Mouse (Mus musculus): ENCODE data around the gene Prr15l.

Prr15l gene

DNA sequence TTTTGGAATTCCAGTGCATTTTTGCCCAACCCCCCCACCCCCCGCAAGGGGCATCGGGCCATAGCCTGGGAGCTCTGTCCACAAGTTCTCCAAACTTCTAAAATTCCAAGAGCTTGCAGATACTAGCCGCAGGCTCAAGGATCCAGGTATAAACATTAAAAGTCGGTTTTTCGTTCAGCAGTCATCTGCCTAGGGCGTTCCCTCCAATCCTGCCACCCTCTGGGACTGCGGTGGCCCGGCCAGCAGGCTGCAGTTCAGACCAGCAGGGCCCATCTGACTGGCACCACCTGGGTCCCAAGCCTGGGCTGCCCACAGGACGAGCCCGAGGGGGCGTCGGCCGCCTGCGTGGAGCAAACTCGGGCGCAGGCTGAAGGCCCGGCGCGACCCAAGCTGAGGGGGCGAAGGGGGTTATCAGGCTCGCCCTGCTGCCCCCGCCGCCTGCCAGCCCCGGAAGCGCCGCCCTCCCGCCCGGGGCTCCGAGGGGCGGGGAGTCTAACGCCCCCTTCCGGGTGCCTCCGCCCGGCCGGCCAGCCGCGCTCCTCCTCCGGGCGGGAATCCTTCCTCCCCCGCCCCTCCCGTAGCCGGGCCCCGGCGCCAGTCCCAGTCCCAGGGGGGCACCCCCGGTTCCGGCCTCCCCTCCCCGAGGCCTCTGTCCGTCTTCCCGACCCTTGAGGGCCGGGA, 49.1 kb downstream of the Prr15l start:
- DNase-seq (ENCODE audit: low spot score in 2 of 2) = peak in 1 of 2 experiments; percentile 87

DNA sequence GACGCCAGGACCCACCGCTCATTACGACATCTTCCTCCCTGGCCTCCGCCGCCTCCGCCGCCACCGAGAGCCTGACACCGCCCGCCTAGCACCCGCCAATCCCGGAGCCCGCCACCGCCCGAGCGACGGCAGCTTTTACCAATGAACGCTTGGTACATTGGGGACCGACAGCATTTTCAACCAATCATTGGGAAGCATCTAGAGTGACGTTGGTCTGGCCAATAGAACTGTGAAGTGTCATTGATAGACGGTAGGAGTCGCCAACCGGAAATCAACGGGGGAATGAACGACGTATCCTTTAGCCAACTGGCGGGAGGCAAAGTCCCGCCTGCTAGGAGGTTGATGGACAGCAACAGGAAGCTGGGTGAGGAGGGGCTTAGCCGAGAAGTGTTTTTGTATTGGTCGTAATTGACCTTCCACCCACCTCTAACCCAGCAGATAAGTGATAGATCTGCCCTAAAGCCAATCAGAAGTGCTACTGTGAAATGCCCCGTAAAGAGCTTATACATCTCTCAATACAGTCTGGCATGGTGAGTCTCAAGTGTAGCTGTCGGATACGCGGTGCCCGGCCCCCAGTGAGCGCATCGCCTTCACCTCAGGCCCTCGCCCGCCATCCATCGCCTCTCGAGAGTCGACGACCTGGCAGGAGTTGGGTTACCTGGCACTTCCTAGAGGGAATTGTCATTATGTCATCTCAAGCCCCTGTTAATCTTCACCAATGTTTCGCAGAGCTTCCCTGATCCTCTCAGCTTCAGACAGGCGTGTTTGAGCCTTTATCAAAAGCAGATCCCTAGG, 49.9 kb downstream of the Prr15l start:
- DNase-seq (ENCODE audit: low spot score in 2 of 2) = peak; percentile 97 to 99

DNA sequence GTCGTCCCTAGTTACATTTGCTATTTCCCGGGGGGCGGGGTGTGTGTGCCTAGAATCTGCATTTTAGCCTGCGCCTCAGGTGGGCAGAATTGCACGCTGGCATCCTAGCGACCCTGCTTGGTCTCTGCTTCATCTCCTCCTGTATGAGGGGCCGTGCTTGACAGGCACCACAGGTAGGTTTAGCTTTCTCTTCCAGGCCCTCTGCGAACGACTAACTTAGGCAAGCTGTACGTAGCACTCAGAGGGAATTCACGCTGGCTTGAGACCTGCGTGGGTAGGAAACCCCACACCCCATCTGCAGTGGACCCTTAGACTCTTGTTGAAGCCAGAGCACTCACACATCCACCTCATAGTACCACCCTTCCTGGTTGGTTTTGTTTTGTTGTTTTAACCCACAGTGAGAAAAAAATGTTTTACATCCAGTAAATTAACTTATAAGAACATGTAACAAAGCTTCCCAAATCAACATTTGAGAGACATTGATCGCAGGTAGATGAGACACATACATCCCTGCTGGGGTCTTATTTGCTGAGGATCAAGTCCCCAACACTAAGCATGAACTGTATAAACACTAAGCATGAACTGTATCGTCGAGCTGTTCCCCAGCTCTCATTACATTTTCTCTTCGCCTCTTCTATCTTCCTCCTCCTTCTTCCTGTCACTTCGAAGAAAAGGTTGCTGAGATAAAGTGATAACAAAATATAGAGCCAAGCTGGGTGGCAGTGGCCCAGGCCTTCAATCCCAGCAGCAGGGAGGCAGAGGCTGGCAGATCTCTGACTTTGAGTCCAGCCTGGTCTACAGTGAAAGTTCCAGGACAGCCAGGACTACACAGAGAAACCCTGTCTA, 50.7 kb downstream of the Prr15l start:
- no peak for DNase-seq (ENCODE audit: low spot score in 2 of 2)

DNA sequence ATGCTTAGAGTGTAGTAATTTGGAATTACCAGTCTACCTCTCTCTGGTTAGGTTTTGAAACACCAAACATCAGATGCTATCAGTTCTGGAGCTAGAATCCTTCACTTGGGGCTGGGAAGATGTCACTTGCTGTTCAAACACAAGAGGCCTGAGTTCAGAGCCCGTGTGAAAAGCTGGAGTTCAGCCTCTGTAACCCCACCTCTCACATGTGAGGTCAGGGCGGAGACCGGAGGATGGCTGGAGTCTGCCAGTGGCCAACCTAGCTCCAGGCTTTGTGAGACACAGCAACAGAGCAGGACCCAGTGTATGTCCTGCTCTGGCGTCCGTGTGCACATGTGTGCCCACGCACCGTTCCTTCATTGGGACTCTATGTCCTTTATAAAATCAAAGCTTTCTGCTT, 51.4 kb downstream of the Prr15l start:
- DNase-seq (ENCODE audit: low spot score in 2 of 2) = no peak

DNA sequence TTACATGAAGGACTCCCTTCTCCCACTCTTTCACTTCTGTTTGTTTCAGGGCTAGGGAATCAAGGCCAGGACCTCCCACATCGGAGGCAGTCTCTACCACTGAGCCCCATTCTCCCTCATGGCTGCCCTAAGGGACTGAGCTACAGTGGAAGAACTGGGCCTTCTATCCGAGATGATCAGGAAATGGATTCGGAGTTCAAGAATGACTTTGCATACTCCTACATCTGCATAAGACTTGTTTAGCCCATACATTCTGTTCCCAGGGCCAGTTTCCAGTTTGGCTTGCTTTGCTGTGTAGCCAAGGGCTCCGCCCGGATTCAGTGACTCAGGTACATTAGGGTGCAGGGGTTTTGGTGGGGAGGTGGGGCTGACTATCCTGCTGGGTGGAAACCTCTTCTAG, 52.1 kb downstream of the Prr15l start:
- DNase-seq (ENCODE audit: low spot score in 2 of 2) = no peak

DNA sequence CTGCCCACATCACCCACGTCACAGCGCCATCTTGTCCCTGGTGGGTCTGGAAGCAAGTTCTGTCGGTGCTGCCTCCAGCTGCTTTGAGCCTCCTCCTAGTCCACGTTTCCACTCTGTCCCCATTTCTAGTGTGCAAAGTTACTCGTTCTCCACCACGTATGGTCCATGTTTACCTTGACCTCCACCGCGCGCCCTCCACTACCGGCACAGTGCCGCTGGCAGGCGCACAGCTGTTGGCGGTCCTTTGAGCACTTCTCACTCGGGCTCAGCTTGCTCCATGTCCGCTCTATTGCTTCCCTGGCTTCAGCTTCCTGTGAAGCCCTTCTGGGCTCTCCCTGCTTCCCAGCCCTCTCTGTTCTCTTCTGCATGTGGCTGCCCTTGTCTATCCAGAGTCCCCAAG, 53.6 kb downstream of the Prr15l start:
- DNase-seq (ENCODE audit: low spot score in 2 of 2) = no peak

DNA sequence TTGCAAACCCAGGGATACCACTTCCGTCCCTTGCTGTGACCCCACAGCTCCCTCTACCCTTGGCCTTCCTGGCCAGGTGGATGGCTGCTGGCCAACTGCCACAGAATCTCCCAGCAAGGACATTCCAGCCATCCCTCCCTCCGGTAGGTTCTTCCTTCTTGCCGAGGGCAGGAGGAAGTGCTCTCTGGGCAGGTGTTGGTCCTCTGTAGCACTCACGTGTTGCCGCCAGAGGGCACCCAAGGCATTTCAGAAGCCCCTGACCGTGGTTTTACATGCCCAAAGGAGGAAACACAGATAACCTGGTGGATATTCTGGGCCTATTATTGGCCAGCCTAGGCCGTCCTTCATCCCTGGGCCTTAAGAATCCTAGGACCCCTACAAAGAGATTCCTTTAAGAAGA, 54.5 kb downstream of the Prr15l start:
- DNase-seq (ENCODE audit: low spot score in 2 of 2) = peak; percentile 78 to 87

DNA sequence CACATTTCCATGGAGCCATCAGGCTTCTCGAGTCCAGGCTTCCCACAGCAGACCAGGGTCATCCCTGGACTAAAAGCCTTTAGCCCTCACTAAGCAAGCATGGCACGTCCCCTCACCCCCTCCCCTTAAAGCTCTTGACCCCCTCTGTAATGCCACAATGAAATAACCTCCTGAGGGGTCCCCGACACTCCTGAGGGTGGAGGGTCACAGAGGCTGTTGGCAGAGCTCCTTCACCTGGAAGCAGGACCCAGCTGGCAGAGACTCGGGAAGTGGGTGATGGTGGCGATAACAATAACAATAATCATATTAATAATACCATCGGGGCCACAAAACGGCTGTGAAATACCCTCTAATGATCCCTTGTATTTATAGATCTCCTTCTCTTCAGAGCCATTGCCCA, 55.0 kb downstream of the Prr15l start, which contains the start of gene Sp2:
Gene Sp2, minus strand, starts transcription at position 101 of the 400 bp plus-strand sequence.
- DNase-seq (ENCODE audit: low spot score in 2 of 2) = no peak

DNA sequence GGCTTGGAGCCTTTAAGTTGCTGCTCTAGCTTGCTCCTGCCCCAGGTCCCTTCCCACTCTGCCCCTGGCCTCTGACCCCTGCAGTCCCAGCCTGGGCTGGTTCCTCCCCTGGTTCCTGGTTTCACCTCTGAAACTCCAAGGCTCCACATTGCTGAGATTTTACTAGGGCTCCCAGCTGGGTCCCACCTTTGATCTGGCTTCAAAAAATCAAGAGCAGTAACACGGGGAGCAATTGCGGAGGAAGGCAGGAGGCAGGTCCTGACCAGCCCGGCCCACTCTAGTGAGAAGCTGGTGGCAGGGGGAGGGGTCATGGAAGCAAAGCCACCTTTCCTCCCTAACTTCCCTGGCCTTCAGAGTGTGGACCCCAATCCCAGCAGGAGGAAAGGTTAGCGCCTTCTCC, 57.0 kb downstream of the Prr15l start:
- DNase-seq (ENCODE audit: low spot score in 2 of 2) = no peak

DNA sequence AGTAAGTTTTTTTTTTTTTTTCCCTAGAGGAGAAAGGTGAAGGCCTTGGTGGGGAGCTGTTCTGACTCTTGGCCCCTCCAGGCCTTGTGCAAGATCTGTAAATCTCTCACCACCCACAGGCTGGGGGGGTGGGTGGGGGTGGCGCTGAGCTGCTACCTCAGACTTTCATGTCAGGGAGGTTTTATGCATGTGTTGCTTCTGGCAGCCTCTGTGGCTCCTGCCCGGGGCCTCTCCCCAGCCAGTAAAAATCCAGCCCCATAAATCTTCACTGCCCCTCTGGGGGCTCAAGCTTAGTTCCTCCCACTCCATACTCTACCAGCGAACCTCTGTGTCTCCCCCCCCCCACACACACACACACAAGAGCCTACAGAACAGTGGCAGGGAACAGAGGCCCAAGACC, 58.6 kb downstream of the Prr15l start:
- DNase-seq (ENCODE audit: low spot score in 2 of 2) = no peak
